Mouse (Mus musculus) myocyte (in vitro differentiated cells): ENCODE measurements around the gene Mapk10.

Experiments used
- CEBPB ChIP-seq: IDR thresholded peaks from 2 replicates; pipeline ENCODE4 v1.6.1; 2011; ENCODE audit warnings: mild to moderate bottlenecking, moderate library complexity; ENCODE audit not compliant: poor library complexity, insufficient read depth, severe bottlenecking
- E2F4 ChIP-seq: IDR thresholded peaks from one replicate; pipeline ENCODE4 v1.6.1; 2011; ENCODE audit warnings: mild to moderate bottlenecking, control low read depth, moderate library complexity; ENCODE audit not compliant: insufficient read depth
- MYOD1 ChIP-seq, 3 experiments: IDR thresholded peaks; one replicate each; pipeline ENCODE4 v1.6.1; 2011; ENCODE audit warnings: control low read depth in 2 of 3, low read depth in 2 of 3, mild to moderate bottlenecking in 2 of 3, moderate library complexity in 1 of 3; ENCODE audit not compliant: insufficient read length in 2 of 3, control insufficient read depth in 1 of 3
- POLR2A ChIP-seq: IDR thresholded peaks from one replicate; pipeline ENCODE4 v1.6.1; 2011; ENCODE audit warnings: low read depth, mild to moderate bottlenecking, control low read depth, moderate library complexity; ENCODE audit not compliant: insufficient read length
- SRF ChIP-seq: IDR thresholded peaks from one replicate; pipeline ENCODE4 v1.6.1; 2011; ENCODE audit warnings: low read depth; ENCODE audit not compliant: control insufficient read depth, insufficient read length
- USF1 ChIP-seq: IDR thresholded peaks from one replicate; pipeline ENCODE4 v1.6.1; 2011; ENCODE audit warnings: low read depth, mild to moderate bottlenecking, control low read depth, moderate library complexity

GRCm38 (mm10) chr5:103000572-103000971, 210.6 kb downstream of the Mapk10 start:
- no peak for TF ChIP-seq POLR2A
- TF ChIP-seq USF1, result no peak
- no peak for TF ChIP-seq CEBPB
- TF ChIP-seq MYOD1 (IDR thresholded peaks at IDR 0.05; ENCODE audit: control insufficient read depth in 1 of 3, insufficient read length in 2 of 3, low read depth in 2 of 3), result no peak
- no peak for TF ChIP-seq SRF
- no peak for TF ChIP-seq E2F4
